Mouse (Mus musculus): ENCODE data around the gene Edn2.

The Edn2 gene

DNA sequence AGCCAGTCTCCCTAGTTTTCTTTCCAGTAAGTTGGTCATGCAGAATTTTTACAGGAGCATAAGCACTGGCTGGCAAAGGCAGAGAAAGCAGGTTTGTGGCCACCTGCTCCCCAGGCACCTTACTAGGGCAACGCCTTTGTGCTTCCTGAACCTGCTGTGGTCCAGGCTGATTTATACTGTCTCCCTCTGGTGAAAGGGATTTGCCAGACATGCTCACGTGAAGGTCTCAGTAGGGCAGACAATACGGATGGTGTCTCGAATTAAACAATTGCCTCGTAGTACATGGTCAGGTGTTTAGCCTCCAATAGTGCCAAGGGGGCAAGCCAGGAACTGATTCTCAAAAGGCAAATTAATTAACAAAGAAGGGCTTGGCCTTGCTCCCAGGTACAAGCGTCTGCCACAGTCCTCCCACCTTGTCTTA is 45.5 kb downstream of the Edn2 start:
- no peak for DNase-seq

- no peak for DNase-seq
These were observed 51.1 kb downstream of the Edn2 start for GRCm38 (mm10) chr4:120212080-120212479.

DNA sequence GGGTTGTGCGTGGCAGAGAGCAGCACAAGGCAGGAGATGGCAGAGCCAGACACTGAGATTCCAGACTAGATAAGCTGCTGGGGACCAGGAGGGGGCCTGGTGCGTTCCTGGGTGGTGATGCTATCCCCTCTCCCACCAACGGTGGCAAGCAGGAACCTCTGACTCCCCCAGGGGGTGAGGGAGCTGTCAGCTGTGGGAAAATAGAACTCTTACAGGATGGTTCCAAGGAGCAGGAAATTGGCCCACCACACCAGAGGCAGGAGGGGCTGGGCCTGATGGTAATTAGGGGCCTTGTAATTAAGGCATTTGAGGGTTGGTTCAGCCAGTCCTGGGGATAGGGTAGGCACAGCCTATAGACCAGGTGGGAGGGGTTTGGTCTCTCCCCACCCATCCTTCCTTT is 51.8 kb downstream of the Edn2 start:
- DNase-seq, result no peak

GRCm38 (mm10) chr4:120215915-120216591 is 55.0 kb downstream of the Edn2 start:
- no peak for DNase-seq

DNA sequence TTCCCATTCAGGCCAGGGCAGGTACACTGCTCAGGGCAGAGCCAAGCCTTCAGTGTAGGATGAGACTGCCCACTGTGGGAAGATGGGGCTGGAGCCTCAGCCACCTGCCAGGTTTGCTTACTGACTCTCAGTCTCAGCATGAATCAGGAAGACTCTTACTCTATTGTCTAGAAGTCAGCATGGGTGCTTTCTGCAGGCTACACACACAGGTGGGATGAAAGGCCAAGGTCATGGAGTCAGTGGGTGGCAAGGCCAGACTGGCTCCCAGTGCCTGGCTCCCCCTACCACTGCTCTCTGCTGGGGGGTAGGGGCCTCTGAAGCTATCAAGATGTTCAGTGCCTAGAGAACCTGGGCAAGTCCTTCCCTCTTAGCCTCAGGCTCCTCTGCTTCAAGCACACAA is 55.9 kb downstream of the Edn2 start:
- no peak for DNase-seq
